Mouse (Mus musculus): Measurements from ENCODE around the gene Prss47. TPM values are rescaled to one million over a fixed set of nuclear protein-coding genes. Genes with fewer than 3 reads are reported as not detected.

Prss47 gene
- total RNA-seq (2014; rRNA removed) (not detected in 2 replicates), polyA plus RNA-seq (2015; fragmentation: Nextera tagmentation; extraction: Ambion mirVana) (not detected in 2 replicates)

DNA sequence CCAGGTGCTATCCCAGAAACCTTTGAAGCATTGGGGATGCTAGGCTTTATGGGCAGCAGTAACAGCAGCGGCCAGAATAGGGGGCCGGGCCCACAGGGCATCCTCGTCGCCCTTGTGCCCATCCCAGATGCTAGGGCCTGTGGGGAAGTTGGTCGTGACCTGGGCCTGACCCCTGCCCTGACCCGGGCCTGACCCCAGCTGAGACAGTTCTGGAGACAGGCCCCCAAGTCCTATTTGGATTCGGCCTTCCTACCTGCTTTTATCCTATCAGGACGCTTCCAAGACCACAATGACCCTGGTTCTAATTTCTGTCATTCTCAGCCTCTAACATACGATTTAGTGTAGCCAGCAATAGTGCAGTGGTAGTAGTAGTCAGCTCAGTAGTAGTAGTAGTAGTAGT is at the start of gene Prss47:
TSS of gene Prss47 (minus strand) at position 101 of the 400 bp plus-strand sequence.
- ATAC-seq (ENCODE audit: low FRiP score) (no peak), DNase-seq (ENCODE audit: low spot score) (no peak)
- no peak within 1 kb of the TSS for H3K9ac ChIP-seq (replicated peaks; ENCODE audit: low read length, poor library complexity, severe bottlenecking)
- H3K4me3 ChIP-seq (ENCODE audit: low read depth, low read length): no peak within 1 kb of the TSS
- WGBS: 91% methylated on average over 9 of the region's 9 CpGs
- H3K4me2 ChIP-seq (ENCODE audit: low read depth, low read length, poor library complexity, severe bottlenecking): no peak within 1 kb of the TSS
- H3K27ac ChIP-seq (ENCODE audit: low read depth, low read length): no peak within 1 kb of the TSS
- TF ChIP-seq CTCF (IDR thresholded peaks at IDR 0.05): no peak
- no peaks in the 10 kb centered on the region for H3K27me3 ChIP-seq (ENCODE audit: insufficient read depth, low read length)
- H3K9me3 ChIP-seq (ENCODE audit: low read length): no peaks in the 10 kb centered on the region
- H3K36me3 ChIP-seq (ENCODE audit: insufficient read depth, low read length): no peaks in the 10 kb centered on the region
- no peaks in the 10 kb centered on the region for H3K4me1 ChIP-seq (ENCODE audit: insufficient read depth, low read length)

DNA sequence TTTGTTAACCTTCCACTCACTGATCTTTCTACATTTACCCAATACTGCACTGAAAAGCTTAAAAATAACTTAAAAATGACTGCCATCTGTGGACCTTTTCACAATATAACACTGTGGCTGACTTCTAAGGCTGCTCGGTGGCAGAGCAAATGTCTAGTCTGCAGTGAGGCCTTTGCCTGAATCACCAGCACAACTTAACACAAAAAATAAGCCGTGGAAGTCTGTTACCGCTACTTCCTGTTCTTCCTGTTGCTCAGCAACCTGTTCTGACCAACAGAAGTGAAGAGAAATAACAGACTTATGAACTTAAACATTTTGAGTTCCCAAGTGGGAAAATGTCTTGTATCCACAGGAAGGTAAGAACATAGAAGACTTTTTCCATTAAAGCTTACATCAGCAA is 48.7 kb upstream of the Prss47 start:
- WGBS: 91% methylated on average over 3 of the region's 3 CpGs
- H3K27me3 ChIP-seq (ENCODE audit: insufficient read depth, low read length): no peaks in the 10 kb centered on the region
- no peak overlapping the region for H3K9ac ChIP-seq (replicated peaks; ENCODE audit: low read length, poor library complexity, severe bottlenecking)
- H3K27ac ChIP-seq (ENCODE audit: low read depth, low read length): no peak overlapping the region
- no peaks in the 10 kb centered on the region for H3K36me3 ChIP-seq (ENCODE audit: insufficient read depth, low read length)
- ATAC-seq (ENCODE audit: low FRiP score): no peak
- no peak overlapping the region for H3K4me2 ChIP-seq (ENCODE audit: low read depth, low read length, poor library complexity, severe bottlenecking)
- TF ChIP-seq CTCF (IDR thresholded peaks at IDR 0.05): no peak
- no peak overlapping the region for H3K4me3 ChIP-seq (ENCODE audit: low read depth, low read length)
- 0 out of 2 replicates have a peak, but pooled peaks cover 6% of the 10 kb centered on the region for H3K9me3 ChIP-seq (ENCODE audit: low read length)
- no peaks in the 10 kb centered on the region for H3K4me1 ChIP-seq (ENCODE audit: insufficient read depth, low read length)
- DNase-seq (ENCODE audit: low spot score): no peak

DNA sequence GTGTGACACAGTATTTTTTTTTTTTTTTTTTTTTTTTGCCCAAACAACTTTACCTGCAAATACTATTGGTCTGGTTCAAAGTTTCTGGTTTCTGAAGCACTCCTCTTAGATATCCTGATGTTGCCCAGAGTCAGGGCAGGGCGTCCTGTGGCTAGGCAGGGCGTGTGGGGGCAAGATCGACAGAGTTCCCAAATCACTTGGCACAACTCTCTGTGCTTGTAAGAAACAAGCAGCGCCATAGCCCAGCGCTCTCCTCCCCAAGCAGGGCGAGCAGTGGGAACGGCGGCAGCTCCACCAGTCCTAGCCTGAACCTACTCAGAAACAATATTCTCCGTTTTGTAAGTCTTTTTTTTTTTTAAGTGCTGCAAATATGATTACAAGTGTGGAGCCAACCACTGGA is 48.1 kb upstream of the Prss47 start:
- Histone ChIP-seq H3K36me3 (ENCODE audit: insufficient read depth, low read length) (no peaks in the 10 kb centered on the region), H3K27ac (ENCODE audit: low read depth, low read length) (no peak overlapping the region), H3K4me1 (ENCODE audit: insufficient read depth, low read length) (no peaks in the 10 kb centered on the region), H3K9ac (replicated peaks; ENCODE audit: low read length, poor library complexity, severe bottlenecking) (no peak overlapping the region), H3K4me3 (ENCODE audit: low read depth, low read length) (no peak overlapping the region), H3K9me3 (ENCODE audit: low read length) (0 out of 2 replicates have a peak, but pooled peaks cover 3% of the 10 kb centered on the region), H3K27me3 (ENCODE audit: insufficient read depth, low read length) (no peaks in the 10 kb centered on the region), H3K4me2 (ENCODE audit: low read depth, low read length, poor library complexity, severe bottlenecking) (no peak overlapping the region)
- 96% methylated on average over 9 of the region's 9 CpGs for WGBS
- ATAC-seq (ENCODE audit: low FRiP score): no peak
- no peak for DNase-seq (ENCODE audit: low spot score)
- TF ChIP-seq CTCF (IDR thresholded peaks at IDR 0.05): no peak

DNA sequence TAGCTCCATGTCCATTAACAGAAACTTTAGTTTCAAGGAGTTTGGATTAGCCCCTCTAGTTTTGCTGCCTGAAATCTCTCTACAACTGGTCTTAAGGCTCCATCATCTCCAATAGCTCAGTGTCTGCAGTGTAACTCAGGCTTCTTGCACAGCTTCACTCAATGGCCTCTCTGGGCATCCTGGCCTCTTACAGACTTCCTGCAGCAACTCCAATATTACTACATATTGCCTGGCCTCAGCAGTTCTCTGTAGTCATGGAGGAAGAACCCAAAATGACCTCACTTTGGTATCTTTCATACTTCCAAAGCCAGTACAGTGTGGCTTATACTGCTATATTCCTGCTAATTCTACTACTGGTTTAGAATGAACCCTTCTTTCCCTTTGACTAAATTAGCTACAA is 44.5 kb upstream of the Prss47 start:
- no peaks in the 10 kb centered on the region; the same call in 1 of the 2 replicates for H3K36me3 ChIP-seq (ENCODE audit: insufficient read depth, low read length)
- DNase-seq (ENCODE audit: low spot score): no peak
- TF ChIP-seq CTCF (IDR thresholded peaks at IDR 0.05): no peak
- H3K27me3 ChIP-seq (ENCODE audit: insufficient read depth, low read length): no peaks in the 10 kb centered on the region
- no peaks in the 10 kb centered on the region for H3K4me1 ChIP-seq (ENCODE audit: insufficient read depth, low read length)
- ATAC-seq (ENCODE audit: low FRiP score): no peak
- H3K4me2 ChIP-seq (ENCODE audit: low read depth, low read length, poor library complexity, severe bottlenecking): no peak overlapping the region
- H3K4me3 ChIP-seq (ENCODE audit: low read depth, low read length): no peak overlapping the region
- no peak overlapping the region for H3K27ac ChIP-seq (ENCODE audit: low read depth, low read length)
- H3K9me3 ChIP-seq (ENCODE audit: low read length): 0 out of 2 replicates have a peak, but pooled peaks cover 3% of the 10 kb centered on the region
- H3K9ac ChIP-seq (replicated peaks; ENCODE audit: low read length, poor library complexity, severe bottlenecking): no peak overlapping the region

DNA sequence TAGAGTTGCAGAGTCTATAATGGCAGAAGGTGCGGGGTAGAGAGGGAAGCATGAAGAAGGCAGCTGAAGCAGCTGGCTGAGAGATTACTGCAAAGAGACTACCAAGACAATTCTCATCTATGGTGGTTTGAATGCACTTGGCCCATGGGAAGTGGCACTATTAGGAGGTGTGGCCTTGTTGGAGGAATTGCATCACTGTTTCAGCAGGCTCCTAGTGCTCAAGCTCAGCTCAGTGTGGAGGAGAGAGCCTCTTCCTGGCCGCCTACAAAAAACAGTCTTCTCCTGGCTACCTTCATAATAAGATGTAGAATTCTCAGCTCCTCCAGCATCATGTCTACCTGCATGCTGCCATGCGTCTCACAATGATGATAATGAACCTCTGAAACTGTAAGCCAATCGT is 43.4 kb upstream of the Prss47 start:
- Histone ChIP-seq H3K4me3 (ENCODE audit: low read depth, low read length) (no peak overlapping the region), H3K9me3 (ENCODE audit: low read length) (0 out of 2 replicates have a peak, but pooled peaks cover 3% of the 10 kb centered on the region), H3K4me2 (ENCODE audit: low read depth, low read length, poor library complexity, severe bottlenecking) (no peak overlapping the region), H3K36me3 (ENCODE audit: insufficient read depth, low read length) (no peaks in the 10 kb centered on the region; the same call in 1 of the 2 replicates), H3K27me3 (ENCODE audit: insufficient read depth, low read length) (no peaks in the 10 kb centered on the region), H3K9ac (replicated peaks; ENCODE audit: low read length, poor library complexity, severe bottlenecking) (no peak overlapping the region), H3K27ac (ENCODE audit: low read depth, low read length) (no peak overlapping the region), H3K4me1 (ENCODE audit: insufficient read depth, low read length) (no peaks in the 10 kb centered on the region)
- WGBS: 95% methylated on average over 4 of the region's 4 CpGs
- DNase-seq (ENCODE audit: low spot score): no peak
- no peak for ATAC-seq (ENCODE audit: low FRiP score)
- no peak for TF ChIP-seq CTCF (IDR thresholded peaks at IDR 0.05)

DNA sequence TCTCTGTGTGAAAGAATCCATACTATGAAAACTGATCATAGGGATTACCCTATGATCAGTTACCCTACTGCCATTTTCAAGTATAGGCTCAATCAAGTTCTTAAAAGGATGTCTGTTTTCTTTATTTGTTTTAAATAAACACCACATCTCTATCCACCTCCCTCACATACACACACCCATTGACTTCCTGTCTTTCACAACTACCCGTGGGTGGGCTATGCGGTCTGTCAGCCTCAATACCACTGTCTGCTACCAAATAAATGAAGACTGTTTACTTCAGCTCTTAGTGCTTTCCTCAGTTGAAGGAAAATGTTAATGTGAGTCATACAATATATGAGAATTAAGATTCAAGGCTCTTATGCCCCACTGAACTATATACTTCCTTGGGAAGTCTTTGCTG is 17.4 kb upstream of the Prss47 start:
- no peak overlapping the region for H3K4me2 ChIP-seq (ENCODE audit: low read depth, low read length, poor library complexity, severe bottlenecking)
- DNase-seq (ENCODE audit: low spot score): no peak
- H3K27me3 ChIP-seq (ENCODE audit: insufficient read depth, low read length): no peaks in the 10 kb centered on the region
- 89% methylated on average over 2 of the region's 2 CpGs for WGBS
- no peak for TF ChIP-seq CTCF (IDR thresholded peaks at IDR 0.05)
- peaks cover 13% of the 10 kb centered on the region for H3K36me3 ChIP-seq (ENCODE audit: insufficient read depth, low read length)
- H3K4me1 ChIP-seq (ENCODE audit: insufficient read depth, low read length): no peaks in the 10 kb centered on the region
- no peak overlapping the region for H3K4me3 ChIP-seq (ENCODE audit: low read depth, low read length)
- H3K9ac ChIP-seq (replicated peaks; ENCODE audit: low read length, poor library complexity, severe bottlenecking): no peak overlapping the region
- no peaks in the 10 kb centered on the region for H3K9me3 ChIP-seq (ENCODE audit: low read length)
- H3K27ac ChIP-seq (ENCODE audit: low read depth, low read length): no peak overlapping the region
- ATAC-seq (ENCODE audit: low FRiP score): no peak
